Mouse (Mus musculus) embryo, embryonic 9.5 days (tissue): ENCODE results near the gene Tspan11.
A peak's percentile ranks its signal among the peaks of the same experiment; 100 is the strongest.

Experiments used
- DNase-seq: peaks from one replicate; pipeline ENCODE4 v3.0.0-alpha.2; 2017; ENCODE audit errors: extremely low spot score

Gene Tspan11

DNA sequence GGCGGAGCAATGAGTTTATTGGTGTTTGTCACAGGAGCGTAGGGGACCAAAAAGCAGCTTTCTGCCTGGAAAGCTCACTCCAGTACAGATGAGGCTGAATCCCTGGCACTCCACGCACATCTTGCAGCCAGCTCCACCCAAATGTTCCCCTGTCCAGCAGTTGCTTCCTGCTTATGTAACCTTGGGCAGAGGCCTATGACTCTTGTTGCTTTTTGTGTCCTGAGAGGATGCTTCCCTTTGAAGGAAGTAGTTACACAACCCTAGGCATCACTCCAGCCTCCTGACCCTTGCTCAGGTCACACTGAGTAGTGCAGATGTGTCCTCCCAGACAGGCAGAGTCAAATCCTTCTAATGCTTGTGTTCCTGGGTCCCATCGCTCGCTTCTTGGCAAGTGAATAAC is 46.5 kb downstream of the Tspan11 start:
- no peak for DNase-seq

DNA sequence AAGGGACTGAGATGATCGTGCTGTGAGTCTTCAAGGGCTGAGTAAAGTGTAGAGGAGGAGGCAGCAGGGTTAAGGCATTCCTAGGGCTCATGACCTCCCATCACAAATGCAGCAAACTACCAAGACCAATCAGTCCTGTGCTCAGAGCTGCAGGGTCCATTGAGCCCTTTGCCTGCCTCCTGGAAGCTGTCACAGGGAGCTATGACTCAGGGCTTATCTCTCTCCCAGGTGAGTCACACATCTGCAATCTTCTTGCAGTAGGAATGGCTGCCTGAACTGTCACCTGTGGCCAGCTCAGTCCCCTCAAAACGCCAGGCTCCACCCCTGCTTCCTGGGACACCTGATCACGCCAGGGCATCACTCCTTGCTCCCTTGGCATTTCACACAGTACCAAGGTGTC is 47.7 kb downstream of the Tspan11 start:
- no peak for DNase-seq

DNA sequence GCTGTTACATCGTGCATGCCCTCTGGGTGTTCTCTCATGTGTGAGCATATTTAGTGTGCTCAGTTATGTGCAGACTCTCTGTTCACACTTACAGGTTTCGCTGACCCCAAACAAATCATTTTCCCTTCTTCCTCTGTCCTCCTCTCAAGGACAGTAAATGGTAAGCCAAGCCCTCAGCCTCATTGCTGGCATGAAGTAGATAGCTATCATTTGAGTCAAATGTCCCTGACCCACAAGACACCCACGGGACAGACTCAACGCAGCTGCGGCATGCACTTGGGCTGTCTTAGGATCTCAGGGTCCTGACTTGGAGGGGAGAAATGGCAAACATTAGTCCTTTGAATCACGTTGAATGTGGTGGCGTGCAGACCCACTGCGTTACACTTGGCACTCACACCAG is 55.0 kb downstream of the Tspan11 start:
- DNase-seq = no peak

DNA sequence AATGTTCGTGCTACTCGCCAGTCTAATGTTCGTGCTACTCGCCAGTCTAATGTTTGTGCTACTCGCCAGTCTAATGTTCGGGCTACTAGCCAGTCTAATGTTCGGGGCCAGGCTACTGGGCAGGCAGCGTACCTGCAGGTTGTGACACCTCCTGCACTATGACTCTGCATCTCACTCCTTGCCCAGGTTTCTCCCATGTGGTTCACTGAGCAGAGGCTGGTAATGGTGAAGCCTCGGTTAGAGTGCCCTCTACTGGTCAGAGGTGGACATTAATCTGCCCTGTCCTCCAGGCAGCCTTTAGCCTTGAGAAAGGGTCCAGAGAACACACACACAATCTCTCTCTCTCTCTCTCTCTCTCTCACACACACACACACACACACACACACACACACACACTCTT is 58.3 kb downstream of the Tspan11 start:
- peak; percentile 77 for DNase-seq

DNA sequence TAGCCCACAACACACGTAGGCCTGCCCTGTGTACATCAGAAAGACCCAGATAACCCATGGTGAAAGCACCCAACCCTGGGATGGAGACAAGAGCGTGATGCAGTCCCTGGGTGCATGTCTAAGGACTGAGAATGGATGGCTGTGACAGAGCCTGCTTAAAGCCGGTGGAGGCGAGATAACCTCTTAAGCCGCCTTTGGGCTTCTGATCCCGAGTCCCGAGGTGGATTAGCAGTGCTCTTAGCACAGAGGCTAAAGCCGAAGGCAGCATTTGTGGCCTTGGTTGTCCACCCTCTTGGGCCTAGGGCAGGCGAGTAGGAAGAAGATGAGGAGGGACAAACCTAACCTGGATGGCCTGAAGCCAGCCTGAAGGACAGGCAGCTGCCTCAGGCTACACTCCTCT is 61.3 kb downstream of the Tspan11 start:
- DNase-seq = no peak

DNA sequence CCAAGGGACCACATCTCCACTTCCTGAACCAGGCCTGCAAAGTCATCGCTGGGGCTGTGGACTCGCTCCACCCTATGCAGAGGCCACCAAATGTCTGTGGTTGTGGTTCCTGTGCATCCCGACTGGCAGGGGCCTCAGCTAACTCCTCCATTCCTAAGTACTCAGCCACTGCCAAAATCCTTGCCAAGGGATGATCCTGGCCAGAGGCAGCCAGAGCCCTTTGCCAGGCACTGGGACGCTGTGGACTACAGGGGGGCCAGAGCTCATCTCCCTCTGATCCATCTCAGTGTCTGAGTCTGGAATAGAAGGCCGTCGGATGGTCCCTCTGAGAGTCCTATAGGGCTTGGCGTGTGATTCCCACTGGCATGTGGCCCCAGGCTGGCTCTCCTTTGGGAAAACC is 62.5 kb downstream of the Tspan11 start:
- no peak for DNase-seq

DNA sequence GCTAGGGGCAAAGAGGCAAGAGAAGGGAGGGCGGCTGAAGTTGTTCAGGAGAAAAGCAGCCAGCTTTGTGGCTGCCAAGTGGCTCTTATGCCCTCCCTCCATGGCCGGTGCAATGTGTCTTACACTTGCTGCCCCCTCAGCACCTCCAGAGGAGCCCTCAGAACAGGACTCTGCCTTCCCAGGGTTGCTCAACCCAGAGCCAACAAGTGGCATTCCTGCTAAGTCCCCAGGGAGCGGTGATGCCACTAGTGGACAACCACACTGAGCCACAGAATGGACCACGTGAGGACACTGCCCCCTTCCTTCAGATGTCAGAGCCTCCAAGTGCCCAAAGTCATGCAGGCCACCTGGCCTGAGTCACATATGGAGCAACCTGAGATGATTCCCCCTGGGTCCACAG is 65.7 kb downstream of the Tspan11 start:
- DNase-seq = no peak

DNA sequence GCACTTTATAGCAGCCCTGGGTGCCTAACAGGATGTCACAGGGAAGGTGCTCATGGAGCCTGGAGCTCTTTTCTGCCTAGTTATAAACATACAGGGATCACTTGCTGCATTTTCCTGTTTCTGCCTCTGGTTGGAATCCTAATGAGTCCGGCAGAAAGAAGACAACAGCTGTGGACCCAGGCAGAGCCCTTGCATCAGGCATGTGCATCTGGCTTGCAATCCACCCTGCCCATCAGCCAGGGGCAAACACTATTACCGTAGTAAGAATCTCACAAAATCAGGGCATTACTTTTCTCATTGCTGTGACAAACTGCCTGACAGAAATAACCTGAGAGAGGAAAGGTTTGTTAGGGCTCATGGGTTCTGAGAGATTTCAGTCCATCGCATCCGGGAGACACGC is 68.8 kb downstream of the Tspan11 start:
- no peak for DNase-seq

DNA sequence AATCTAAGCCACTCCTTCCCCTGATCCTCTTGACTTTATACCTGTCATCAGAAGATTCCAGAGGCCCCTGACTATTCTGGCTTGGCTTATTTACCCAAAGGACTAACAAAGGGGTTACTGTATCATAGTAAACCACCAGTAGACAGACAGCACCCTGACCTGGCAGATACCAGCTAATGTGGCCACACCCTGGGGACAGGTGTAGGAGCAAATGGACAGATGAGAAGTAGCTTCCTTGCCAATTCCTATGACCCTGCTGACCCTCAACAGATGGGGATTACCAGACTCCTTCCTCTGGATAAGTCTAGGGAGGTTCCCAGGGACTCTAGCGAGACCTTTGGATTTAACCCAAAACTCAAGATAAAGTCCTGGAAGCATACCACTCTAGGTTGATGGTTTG is 72.8 kb downstream of the Tspan11 start:
- DNase-seq = no peak

DNA sequence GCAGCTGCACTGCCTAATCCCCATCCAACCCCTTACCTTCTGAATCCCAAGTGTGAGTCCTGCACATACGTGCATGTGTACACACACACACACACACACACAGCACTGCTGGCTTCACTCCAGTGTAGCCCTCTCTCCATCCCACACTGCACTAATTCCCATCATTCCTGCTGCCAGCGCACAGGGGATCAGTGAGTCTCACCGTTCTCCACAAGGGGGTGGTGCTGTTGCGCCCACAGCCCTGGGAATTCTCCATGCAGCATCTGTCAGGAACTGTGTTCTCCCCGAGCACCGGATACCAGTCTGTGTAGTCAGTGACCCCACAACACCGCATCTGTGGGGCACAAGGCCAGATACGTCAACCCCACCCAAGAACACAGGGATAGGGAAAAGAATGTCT is 78.1 kb downstream of the Tspan11 start:
- DNase-seq = peak; percentile 27

DNA sequence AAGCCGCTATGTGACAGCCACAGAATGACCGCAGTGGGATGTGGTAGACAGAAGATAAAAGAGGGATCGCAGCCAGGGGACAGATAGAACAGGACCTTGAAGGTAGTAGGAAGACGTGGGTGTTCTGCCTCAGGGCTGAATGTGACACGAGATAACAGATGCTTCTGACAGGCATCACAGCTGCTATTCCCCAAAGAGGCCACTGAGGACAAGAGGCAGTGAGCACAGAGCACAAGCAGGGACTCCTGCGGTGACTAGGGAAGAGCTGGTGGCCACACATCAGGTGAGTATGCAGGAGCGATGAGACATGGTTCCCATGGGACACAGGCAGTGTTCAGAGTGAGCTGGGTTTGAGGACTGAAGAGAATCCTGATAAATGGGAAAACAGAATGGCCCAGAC is 82.3 kb downstream of the Tspan11 start:
- DNase-seq = no peak

DNA sequence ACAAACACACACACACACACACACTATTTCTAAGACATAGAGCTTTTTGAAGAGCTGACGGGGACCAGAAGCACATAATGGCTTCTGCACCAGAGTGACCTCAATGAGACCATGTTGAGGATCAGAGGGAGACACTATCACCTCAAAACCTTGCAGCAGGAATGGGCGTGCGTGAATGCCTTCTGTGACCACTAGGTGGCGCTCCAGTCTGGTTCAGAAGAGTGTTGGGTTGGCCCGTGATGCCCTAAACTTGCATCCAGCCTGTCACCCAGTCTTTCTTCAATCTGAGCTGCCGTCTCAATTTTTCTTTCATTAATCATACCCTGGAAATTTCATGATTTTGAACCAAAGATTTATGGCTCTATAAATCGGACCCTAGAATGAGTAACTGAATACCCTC is 82.7 kb downstream of the Tspan11 start:
- peak; percentile 76 for DNase-seq

DNA sequence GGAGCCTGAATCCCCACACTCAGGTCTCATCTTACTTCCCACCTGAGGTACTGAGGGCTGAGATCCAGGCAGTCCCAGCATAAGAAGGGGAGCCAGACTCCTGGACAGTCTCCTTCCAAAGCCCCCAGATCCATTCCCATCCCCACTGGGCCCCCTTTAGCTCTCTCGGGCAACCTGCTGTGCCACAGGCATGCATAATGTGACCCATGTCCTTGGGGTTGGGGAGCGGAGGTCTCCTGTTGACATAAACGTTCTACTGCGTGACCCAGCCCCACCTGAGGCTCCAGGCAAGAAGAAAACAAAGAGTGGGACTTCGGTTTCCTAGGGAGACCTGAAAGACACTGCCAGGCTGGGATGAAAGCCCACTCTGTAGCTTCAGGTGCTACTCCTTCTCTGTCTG is 83.5 kb downstream of the Tspan11 start:
- DNase-seq = no peak

DNA sequence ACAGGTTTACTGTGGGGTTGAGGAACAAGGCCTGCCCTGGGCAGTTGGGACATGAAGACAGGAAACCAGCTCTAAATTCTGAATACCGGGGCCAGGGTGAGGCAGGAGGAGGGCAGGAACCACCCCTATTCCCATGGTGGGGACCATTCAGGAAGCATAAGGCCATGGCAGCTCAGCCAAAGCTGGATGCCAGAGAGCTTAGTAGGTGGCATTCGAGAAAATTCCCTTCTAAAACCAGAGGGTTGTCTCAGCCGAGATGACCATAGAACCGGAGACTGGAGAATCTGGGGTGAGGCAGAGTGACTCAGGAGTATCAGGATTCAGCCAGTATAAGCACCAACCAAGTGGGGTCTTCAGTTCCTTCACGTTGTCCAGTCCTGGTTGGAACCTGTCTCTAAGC is 84.5 kb downstream of the Tspan11 start:
- DNase-seq = no peak

DNA sequence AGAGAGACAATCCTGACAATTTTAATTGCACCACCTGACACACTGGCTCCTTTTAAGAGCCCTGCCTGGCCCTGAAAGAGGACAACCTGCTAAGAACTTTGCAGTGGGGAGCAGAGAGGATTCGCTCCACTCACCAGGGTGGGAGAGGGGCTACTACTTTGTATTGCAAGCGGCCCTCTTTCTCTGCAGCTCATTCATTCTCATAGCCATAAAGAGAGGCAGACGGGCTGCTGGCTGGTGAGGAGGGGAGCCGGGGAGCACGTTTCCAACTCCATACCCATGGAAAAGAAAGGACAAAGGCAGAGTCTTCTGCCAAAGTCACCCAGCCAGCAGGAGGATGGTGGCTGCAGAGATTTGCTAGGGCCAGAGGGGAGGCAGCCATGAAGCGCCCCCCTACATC is 86.2 kb downstream of the Tspan11 start:
- no peak for DNase-seq

DNA sequence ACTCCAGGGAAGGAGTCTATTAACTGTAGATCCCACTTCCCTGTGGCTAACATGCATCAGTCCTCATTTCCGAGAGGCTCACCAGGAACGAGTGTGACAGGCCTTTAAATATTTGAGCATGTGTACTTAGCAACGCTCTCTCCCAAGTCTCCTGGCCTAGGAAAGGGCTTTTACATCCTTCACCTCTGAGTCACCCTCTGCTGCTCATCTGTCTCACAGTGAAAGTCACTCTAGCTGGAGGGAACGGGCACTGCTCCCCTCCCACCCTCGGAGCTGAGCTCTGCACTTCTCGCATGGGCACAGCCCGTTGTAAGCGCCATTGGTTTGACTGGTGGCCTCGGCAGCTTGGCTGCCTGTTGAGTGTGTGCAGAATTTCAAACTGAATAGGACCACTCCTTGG is 86.6 kb downstream of the Tspan11 start:
- no peak for DNase-seq

DNA sequence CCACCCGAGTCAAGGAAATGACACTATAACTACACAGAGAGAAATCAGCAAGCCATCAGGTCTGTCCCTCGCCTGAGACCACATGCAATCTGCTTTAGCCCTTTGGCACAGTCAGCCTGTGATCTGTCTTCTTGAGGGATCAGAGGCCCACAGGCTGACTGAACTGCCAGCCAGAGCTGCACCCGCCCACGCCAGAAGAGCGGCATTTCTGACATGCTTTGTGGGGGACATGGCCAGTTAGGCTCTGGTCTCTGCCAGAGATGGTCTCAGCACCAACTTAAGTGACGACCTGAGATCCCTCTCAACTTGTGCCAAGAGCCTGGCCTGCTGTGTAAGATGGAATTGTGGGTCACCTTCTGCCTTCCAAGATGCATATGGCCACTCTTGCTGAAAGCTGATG is 89.3 kb downstream of the Tspan11 start:
- DNase-seq = no peak

DNA sequence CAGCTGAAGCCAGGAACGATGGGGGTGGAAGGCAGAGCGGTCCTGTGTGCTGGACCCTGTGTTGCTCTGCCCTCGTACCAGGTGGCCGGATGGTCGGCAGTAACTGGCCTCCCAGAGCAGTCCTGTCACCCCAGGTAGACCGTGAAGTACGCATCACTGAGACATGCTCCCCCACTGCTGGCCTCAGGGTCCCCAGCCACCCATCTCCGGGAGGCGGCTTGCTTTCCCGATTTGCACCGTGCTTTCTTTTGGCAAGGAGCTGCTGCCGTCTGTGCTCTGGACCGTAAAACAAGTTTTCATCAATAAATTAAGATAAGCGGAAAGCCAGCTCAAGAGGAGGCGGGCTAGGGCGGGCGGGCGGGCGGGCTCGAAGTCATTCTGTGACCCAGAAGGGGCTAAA is 91.6 kb downstream of the Tspan11 start:
- DNase-seq = no peak

DNA sequence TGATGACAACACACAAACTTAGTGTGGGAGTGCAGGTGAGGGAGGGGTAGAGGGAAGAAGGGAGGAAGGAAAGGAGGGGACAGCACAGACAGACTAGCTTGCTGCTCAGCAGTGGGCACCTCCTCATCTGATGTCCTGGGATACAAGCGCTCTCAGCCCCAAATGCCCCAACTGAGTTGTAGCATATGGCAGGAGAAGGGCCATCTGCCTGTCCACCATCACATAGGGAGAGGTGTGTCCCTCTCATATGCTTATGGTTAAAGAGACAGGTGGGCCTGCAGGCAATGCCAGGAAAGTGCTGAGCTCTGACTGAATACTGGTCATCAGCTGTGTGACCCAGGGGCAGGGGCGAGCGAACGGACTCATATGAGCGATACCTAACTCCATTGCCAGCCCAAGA is 92.4 kb downstream of the Tspan11 start:
- no peak for DNase-seq

DNA sequence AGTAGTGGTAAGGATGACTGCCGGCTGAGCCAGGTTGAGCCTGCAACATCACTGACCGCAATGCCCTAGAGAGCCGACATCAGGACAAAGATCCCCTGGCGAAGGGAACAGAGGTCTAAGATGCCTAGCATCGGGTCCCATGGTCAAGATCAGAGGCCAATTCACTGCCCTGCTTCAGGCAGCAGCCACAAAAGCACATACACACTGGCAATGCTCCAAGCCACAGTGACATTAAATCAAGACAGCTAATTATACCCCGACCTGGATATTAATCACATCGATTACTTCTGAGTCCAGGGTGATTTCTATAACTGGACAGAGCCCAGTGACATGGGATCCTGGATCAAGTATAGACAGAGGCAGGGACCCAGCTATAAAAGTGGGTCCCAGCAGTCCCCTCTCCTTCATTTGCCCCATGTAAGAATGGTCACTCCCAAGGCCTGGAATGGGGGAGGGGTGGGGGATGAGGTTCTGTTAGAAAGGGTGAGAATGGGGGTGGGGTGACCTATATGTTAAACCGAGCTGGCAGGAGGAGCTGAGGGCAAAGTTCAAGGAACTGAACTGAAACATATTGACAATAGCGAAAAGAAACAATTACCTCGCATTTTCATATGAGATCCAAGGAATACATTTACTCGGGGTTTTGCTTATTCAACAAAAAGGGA is 93.1 kb downstream of the Tspan11 start:
- no peak for DNase-seq

DNA sequence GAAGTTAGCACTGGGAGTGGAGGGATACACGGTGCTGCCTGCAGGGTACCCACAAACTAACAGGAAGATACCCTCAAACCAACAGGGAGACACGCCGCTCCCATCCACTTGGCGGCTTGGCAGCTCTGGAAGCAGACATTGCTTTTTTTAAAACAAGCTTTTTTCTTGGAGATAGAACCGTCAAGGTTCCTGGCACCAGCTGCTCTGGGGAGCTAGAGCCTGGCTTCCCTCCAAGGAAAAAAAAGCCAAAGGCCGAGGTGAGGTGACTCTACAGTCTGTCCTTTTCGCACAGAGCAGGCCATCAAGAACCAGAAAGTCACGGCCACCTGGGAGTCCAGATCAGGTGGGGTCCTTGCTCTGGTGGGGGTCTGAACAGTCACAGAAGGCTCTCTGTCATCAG is 93.8 kb downstream of the Tspan11 start:
- DNase-seq = no peak

DNA sequence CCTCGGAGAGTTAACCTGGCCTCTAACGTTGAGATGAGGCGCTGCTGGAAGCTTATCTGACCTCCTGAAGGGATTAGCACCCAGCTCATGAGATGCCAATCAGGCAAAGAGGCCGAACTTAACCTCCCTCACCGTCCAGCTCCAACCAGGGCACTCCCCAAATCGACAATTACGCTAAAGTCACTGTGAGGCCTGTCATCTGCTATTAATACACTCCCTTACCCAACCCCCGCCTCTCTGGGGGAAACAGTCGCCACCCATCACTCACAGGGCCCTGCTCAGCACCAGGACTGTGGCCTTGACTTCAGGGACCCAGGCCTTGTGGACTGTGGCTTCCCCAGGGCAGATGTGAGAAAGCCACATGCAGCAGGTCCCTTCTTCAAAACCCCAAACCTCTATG is 99.0 kb downstream of the Tspan11 start:
- no peak for DNase-seq

DNA sequence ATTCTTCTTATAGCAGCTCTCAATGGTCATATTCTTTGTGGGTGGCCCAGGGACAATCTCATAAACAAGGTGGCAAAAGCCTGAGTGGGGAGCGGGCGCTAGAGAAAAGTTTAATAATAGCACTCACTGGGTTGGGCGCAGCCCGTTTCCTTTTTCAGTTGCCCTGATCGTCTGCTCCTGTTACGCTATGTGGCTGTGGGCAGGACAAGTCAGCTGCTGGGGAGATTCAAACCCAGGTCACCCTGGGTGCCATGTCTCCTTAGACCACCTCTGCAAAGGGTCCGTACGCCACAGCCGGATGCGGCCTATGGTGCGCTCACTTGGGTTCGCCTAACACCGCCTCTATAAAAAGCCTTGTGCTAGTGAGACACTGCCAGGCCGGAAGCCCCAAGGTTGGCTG is 100.0 kb downstream of the Tspan11 start:
- DNase-seq = no peak

DNA sequence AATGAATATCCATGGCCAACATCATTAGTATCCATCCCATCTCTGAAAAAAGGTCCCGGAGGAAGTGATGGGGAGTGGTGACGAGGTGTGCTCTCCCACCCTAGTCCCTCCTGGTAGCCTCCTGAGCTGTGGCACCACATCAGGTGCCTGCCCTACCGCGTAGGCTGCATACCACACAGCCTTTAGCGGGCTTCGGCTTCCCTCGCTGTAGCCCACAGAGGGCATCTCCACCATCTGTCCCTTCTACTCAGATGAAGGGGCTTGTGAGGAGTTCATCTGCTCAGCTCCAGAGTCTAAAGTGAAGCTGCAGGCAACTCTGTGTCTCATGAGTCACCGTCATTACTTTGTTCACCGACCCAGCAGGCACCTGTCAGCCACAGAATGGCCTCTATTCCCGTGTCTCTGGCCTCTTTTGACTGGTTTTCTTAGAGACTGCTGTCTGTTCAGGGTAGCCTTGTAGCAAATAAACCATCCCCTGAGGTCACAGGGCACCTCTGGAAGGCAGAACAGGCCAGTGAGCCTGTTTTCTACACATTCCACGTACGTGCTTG is 101.6 kb downstream of the Tspan11 start:
- DNase-seq = no peak
